Mouse (Mus musculus): ENCODE results near the gene Gm4847. TPM values are rescaled to one million over a fixed set of nuclear protein-coding genes. Genes with fewer than 3 reads are reported as not detected.

The Gm4847 gene
- polyA plus RNA-seq (2015; fragmentation: Nextera tagmentation; extraction: Ambion mirVana) = not detected in 2 replicates

DNA sequence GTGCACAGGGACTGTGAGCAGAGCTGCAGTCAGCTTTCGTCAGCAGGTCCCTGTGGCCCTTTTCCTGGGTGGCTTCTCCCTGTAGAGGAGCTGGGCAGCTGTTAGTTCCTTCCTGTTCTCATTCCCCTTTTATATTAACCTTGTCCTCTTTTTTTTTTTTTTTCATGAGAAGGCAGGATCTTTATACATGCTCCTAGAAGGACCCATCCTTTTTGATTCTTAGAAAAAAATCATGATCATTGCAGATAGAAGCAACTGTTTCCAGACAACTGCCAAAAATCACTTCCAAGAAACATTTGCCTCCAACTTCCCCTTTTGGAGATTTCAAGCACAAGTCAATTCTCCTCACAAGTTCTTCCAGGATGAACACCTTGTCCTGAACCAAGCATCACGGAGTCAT, at the start of gene Gm4847:
Gene Gm4847 (minus strand): TSS at position 101 of the 400 bp plus-strand sequence.
- 91% methylated on average over 2 of the region's 2 CpGs for WGBS
- Histone ChIP-seq H3K9ac (ENCODE audit: low read depth, low read length) (no peak within 1 kb of the TSS), H3K4me2 (ENCODE audit: low read length) (no peak within 1 kb of the TSS), H3K4me3 (replicated peaks; ENCODE audit: low read depth, low read length) (no peak within 1 kb of the TSS), H3K36me3 (ENCODE audit: insufficient read depth, low read length) (no peaks in the 10 kb centered on the region), H3K27ac (no peak within 1 kb of the TSS), H3K9me3 (replicated peaks; ENCODE audit: low read length) (no peaks in the 10 kb centered on the region), H3K4me1 (replicated peaks; ENCODE audit: insufficient read depth, low read length) (no peaks in the 10 kb centered on the region), H3K27me3 (ENCODE audit: insufficient read depth, low read length) (no peaks in the 10 kb centered on the region)
- no peak for TF ChIP-seq CTCF (IDR thresholded peaks at IDR 0.05; ENCODE audit: low read depth)
- DNase-seq (ENCODE audit: low spot score) = no peak
- no peak for ATAC-seq (replicated peaks; ENCODE audit: low FRiP score, low read depth)

DNA sequence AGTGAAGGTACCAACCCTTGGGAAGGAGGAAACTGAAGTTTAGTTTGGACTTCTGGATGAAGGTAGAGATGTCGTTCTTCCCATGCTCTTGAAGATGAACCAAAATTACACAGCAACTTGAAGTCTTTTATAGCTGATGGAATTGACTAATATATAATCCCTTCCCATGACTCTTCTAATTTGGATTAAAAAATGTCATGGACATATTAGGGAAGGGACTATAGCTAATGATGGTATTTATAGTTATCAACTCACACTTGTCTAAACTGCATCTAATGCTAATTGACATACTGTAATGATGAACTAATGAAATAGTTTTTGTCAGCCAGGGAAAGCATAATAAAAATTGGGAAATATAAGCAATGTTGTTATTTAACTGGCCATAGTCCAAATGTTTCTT, 34.3 kb upstream of the Gm4847 start, which contains the start of gene Fmo9:
Gene Fmo9 (minus strand): TSS at position 101 of the 400 bp plus-strand sequence.
- Histone ChIP-seq H3K9ac (ENCODE audit: low read depth, low read length) (no peak within 1 kb of the TSS), H3K27me3 (ENCODE audit: insufficient read depth, low read length) (no peaks in the 10 kb centered on the region), H3K4me3 (replicated peaks; ENCODE audit: low read depth, low read length) (no peak within 1 kb of the TSS), H3K9me3 (replicated peaks; ENCODE audit: low read length) (no peaks in the 10 kb centered on the region), H3K36me3 (ENCODE audit: insufficient read depth, low read length) (no peaks in the 10 kb centered on the region), H3K4me1 (replicated peaks; ENCODE audit: insufficient read depth, low read length) (no peaks in the 10 kb centered on the region), H3K4me2 (ENCODE audit: low read length) (no peak within 1 kb of the TSS), H3K27ac (no peak within 1 kb of the TSS)
- ATAC-seq (replicated peaks; ENCODE audit: low FRiP score, low read depth) = no peak
- WGBS = 83% methylated on average over 1 of the region's 1 CpGs
- no peak for DNase-seq (ENCODE audit: low spot score)
- TF ChIP-seq CTCF (IDR thresholded peaks at IDR 0.05; ENCODE audit: low read depth) = no peak

DNA sequence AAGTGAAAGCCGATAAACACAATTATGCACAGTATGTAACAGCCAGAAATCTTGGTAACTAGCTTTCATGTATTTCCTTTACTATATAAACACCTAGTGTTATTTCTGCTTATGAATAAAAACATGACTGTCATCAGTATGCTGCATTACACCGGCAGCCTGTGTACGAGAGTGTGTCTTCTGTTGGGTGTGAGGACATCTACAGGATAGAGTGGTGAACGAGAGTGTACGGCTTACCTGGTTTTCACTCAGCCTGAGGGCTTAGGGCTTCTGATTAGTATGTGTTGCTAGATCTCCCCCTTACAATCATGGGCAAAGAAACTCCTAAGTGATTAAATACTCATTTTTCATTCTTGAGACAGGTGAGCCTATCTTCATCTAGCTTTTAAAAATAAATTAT, 21.8 kb upstream of the Gm4847 start:
- H3K36me3 ChIP-seq (ENCODE audit: insufficient read depth, low read length) = no peaks in the 10 kb centered on the region
- no peaks in the 10 kb centered on the region for H3K27me3 ChIP-seq (ENCODE audit: insufficient read depth, low read length)
- ATAC-seq (replicated peaks; ENCODE audit: low FRiP score, low read depth) = no peak

GRCm38 (mm10) chr1:166660800-166661199, 13.3 kb upstream of the Gm4847 start:
- no peaks in the 10 kb centered on the region for H3K4me1 ChIP-seq (replicated peaks; ENCODE audit: insufficient read depth, low read length)
- no peak overlapping the region for H3K4me2 ChIP-seq (ENCODE audit: low read length)
- ATAC-seq (replicated peaks; ENCODE audit: low FRiP score, low read depth) (no peak), DNase-seq (ENCODE audit: low spot score) (no peak)
- no peaks in the 10 kb centered on the region for H3K27me3 ChIP-seq (ENCODE audit: insufficient read depth, low read length)
- H3K9me3 ChIP-seq (replicated peaks; ENCODE audit: low read length) = no peaks in the 10 kb centered on the region
- TF ChIP-seq CTCF (IDR thresholded peaks at IDR 0.05; ENCODE audit: low read depth) = no peak
- H3K36me3 ChIP-seq (ENCODE audit: insufficient read depth, low read length) = no peaks in the 10 kb centered on the region
- no peak overlapping the region for H3K4me3 ChIP-seq (replicated peaks; ENCODE audit: low read depth, low read length)
- H3K27ac ChIP-seq = no peak overlapping the region
- H3K9ac ChIP-seq (ENCODE audit: low read depth, low read length) = no peak overlapping the region
- 89% methylated on average over 8 of the region's 8 CpGs for WGBS

More for the DNA sequence above, 21.8 kb upstream of the Gm4847 start:
- Histone ChIP-seq H3K4me3 (replicated peaks; ENCODE audit: low read depth, low read length) (no peak overlapping the region), H3K9ac (ENCODE audit: low read depth, low read length) (no peak overlapping the region), H3K27ac (no peak overlapping the region), H3K4me1 (replicated peaks; ENCODE audit: insufficient read depth, low read length) (no peaks in the 10 kb centered on the region), H3K4me2 (ENCODE audit: low read length) (no peak overlapping the region), H3K9me3 (replicated peaks; ENCODE audit: low read length) (no peaks in the 10 kb centered on the region)
- WGBS = 88% methylated on average over 5 of the region's 5 CpGs
- DNase-seq (ENCODE audit: low spot score) = no peak
- TF ChIP-seq CTCF (IDR thresholded peaks at IDR 0.05; ENCODE audit: low read depth) = no peak

Small RNAs within 50 kb of the gene (microRNA-seq; reads per million reads assigned to microRNA genes)
- not detected for gene Gm22992

Other genes with a start within 250 kb of the Gm4847 start
- gene Pogk, start 237.8 kb downstream of the Gm4847 start, polyA plus RNA-seq (2015; fragmentation: Nextera tagmentation; extraction: Ambion mirVana) = 7.3 and 7.7 TPM in 2 replicates
- gene Gm4846, start 150.1 kb downstream of the Gm4847 start, polyA plus RNA-seq (2015; fragmentation: Nextera tagmentation; extraction: Ambion mirVana) = not detected in 2 replicates
- gene Fmo9, start 34.2 kb upstream of the Gm4847 start, polyA plus RNA-seq (2015; fragmentation: Nextera tagmentation; extraction: Ambion mirVana) = 0.05 TPM in 1 of 2 replicates, not detected in the other

Measured in kidney, postnatal 0 days (tissue).